Mouse (Mus musculus): ENCODE measurements around the gene Gm9844. TPM values are rescaled to one million over a fixed set of nuclear protein-coding genes. Genes with fewer than 3 reads are reported as not detected.

The Gm9844 gene
- total and polyA plus RNA-seq, 2 experiments: not detected

DNA sequence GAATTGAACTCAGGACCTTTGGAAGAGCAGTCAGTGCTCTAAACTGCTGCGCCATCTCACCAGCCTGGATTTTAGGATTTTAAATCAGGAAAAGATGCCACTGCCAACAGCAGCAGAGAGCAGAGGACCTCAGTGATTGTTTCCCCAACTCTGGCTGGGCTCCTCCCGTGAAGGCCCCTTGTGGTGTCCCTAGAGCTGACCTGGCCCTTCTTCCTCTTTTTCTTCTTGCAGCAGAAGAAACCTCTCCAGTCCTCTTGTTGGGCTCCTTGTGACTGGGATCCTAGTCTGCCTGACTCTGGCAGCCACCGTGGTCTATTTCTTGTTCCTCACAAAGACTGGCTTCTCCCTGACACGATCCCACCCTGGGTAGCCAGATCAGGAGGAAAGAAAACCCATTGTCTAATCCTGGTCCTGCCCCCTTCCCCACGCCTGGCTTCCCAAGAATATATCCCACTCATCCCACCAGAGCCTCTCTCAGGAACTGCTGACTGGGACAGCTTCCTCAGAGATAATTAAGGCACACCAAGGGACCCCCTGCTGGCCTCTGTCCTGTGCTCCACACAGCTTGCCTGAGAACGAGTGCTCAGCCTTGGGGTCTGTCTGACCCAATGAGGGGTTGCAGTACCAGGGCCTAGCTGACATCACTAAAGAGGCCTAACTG, 5.4 kb upstream of the Gm9844 start:
- Histone ChIP-seq H3K27me3 (ENCODE audit: control insufficient read depth, insufficient read depth, low read length) (no peaks in the 10 kb centered on the region), H3K4me3 (ENCODE audit: insufficient read depth, low read depth, low read length) (no peak overlapping the region), H3K36me3 (ENCODE audit: control insufficient read depth, insufficient read depth, low read length) (no peaks in the 10 kb centered on the region), H3K27ac (replicated peaks; ENCODE audit: insufficient read depth, low read depth, low read length) (no peak overlapping the region), H3K79me2 (ENCODE audit: control insufficient read depth, insufficient read depth, low read length) (no peaks in the 10 kb centered on the region), H3K9ac (ENCODE audit: low read depth, low read length) (no peak overlapping the region), H3K4me1 (ENCODE audit: control insufficient read depth, insufficient read depth, low read length) (no peaks in the 10 kb centered on the region)
- no peak for DNase-seq (ENCODE audit: extremely low read depth, low read depth, low spot score)
- 69% methylated on average over 6 of the region's 6 CpGs for WGBS
- TF ChIP-seq CTCF (IDR thresholded peaks at IDR 0.05; ENCODE audit: low read depth, low read length) (no peak), POLR2A (IDR thresholded peaks at IDR 0.05; ENCODE audit: extremely low read depth, insufficient read depth, low read length) (no peak)

DNA sequence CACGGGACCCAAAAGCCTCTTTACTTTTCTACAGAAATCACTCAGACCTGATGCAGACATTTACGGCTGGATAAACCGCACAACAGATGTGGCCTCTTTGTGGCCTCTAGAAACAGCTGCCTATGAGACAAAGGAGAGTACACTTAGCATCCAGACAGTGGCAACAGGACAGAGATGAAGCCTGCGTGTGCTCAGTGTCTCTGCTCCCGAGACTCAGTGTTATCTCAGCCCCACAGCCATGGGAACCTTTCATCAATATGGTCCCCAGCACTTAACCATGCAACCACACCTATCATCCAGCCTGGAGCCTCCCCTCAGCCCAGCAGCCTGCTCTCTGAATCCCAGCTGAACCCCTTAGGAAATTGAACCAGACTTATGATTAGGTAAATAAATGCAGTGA, 2.8 kb upstream of the Gm9844 start:
- no peaks in the 10 kb centered on the region for H3K27me3 ChIP-seq (ENCODE audit: control insufficient read depth, insufficient read depth, low read length)
- WGBS: 86% methylated on average over 5 of the region's 5 CpGs
- no peak for DNase-seq (ENCODE audit: extremely low read depth, low read depth, low spot score)
- no peak overlapping the region for H3K4me3 ChIP-seq (ENCODE audit: insufficient read depth, low read depth, low read length)
- no peak overlapping the region for H3K27ac ChIP-seq (replicated peaks; ENCODE audit: insufficient read depth, low read depth, low read length)
- no peaks in the 10 kb centered on the region for H3K79me2 ChIP-seq (ENCODE audit: control insufficient read depth, insufficient read depth, low read length)
- H3K9ac ChIP-seq (ENCODE audit: low read depth, low read length): no peak overlapping the region
- no peaks in the 10 kb centered on the region for H3K4me1 ChIP-seq (ENCODE audit: control insufficient read depth, insufficient read depth, low read length)
- no peaks in the 10 kb centered on the region for H3K36me3 ChIP-seq (ENCODE audit: control insufficient read depth, insufficient read depth, low read length)
- TF ChIP-seq CTCF (IDR thresholded peaks at IDR 0.05; ENCODE audit: low read depth, low read length): no peak

DNA sequence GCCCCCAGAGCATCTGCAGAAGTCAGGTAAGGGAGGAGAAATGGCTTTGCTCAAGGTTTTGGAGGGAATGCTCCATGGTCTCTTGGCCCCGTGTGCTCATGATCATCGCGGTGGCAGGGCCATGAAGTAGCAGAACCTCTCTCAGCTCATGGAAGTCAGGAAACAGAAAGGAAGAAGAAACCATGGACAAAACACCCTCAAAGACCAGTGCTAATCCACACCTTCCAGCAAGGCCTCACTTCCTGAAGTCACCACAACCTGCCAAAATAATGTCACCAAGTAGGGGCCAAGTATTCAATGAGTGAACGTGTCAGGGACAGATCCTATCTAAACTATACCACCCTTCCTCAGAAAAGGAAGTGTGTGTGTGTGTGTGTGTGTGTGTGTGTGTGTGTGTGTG, 840 bp downstream of the Gm9844 start:
- WGBS: 81% methylated on average over 4 of the region's 4 CpGs

DNA sequence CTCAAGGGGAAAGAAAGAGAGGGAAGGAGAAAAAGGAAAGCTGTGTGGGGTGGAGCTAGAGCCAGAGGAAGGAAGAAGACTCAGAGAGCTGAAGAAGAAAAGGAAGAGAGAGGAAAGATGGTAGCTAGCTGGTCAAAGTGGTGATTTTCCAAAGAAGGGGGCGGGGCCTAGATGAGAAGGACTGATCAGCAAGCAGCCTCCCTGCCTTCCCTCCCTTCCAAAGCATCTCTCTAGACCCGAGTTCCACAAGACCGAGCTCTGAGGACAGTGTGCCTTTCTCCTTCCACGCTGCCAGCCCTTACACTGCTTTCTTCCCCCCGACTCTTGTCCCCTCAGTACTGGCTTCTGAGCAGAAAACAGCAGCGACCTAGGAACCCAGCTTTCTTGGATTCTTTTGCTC, 2.1 kb downstream of the Gm9844 start:
- DNase-seq (ENCODE audit: extremely low read depth, low read depth, low spot score): no peak
- H3K4me1 ChIP-seq (ENCODE audit: control insufficient read depth, insufficient read depth, low read length): no peaks in the 10 kb centered on the region
- H3K36me3 ChIP-seq (ENCODE audit: control insufficient read depth, insufficient read depth, low read length): no peaks in the 10 kb centered on the region
- no peak overlapping the region for H3K27ac ChIP-seq (replicated peaks; ENCODE audit: insufficient read depth, low read depth, low read length)
- WGBS: 34% methylated on average over 6 of the region's 6 CpGs
- H3K4me3 ChIP-seq (ENCODE audit: insufficient read depth, low read depth, low read length): no peak overlapping the region
- H3K27me3 ChIP-seq (ENCODE audit: control insufficient read depth, insufficient read depth, low read length): no peaks in the 10 kb centered on the region
- TF ChIP-seq CTCF (IDR thresholded peaks at IDR 0.05; ENCODE audit: low read depth, low read length) (no peak), POLR2A (IDR thresholded peaks at IDR 0.05; ENCODE audit: extremely low read depth, insufficient read depth, low read length) (no peak)
- no peaks in the 10 kb centered on the region for H3K79me2 ChIP-seq (ENCODE audit: control insufficient read depth, insufficient read depth, low read length)
- H3K9ac ChIP-seq (ENCODE audit: low read depth, low read length): no peak overlapping the region

More for the DNA sequence above, 840 bp downstream of the Gm9844 start:
- H3K79me2 ChIP-seq (ENCODE audit: control insufficient read depth, insufficient read depth, low read length): no peaks in the 10 kb centered on the region
- no peaks in the 10 kb centered on the region for H3K4me1 ChIP-seq (ENCODE audit: control insufficient read depth, insufficient read depth, low read length)
- DNase-seq (ENCODE audit: extremely low read depth, low read depth, low spot score): no peak
- TF ChIP-seq POLR2A (IDR thresholded peaks at IDR 0.05; ENCODE audit: extremely low read depth, insufficient read depth, low read length) (no peak), CTCF (IDR thresholded peaks at IDR 0.05; ENCODE audit: low read depth, low read length) (no peak)
- no peak overlapping the region for H3K4me3 ChIP-seq (ENCODE audit: insufficient read depth, low read depth, low read length)
- no peaks in the 10 kb centered on the region for H3K27me3 ChIP-seq (ENCODE audit: control insufficient read depth, insufficient read depth, low read length)
- H3K27ac ChIP-seq (replicated peaks; ENCODE audit: insufficient read depth, low read depth, low read length): no peak overlapping the region
- no peaks in the 10 kb centered on the region for H3K36me3 ChIP-seq (ENCODE audit: control insufficient read depth, insufficient read depth, low read length)
- no peak overlapping the region for H3K9ac ChIP-seq (ENCODE audit: low read depth, low read length)

- Histone ChIP-seq H3K4me3 (ENCODE audit: insufficient read depth, low read depth, low read length) (no peak overlapping the region), H3K27me3 (ENCODE audit: control insufficient read depth, insufficient read depth, low read length) (peaks cover 3% of the 10 kb centered on the region; the same call in 1 of the 2 replicates), H3K36me3 (ENCODE audit: control insufficient read depth, insufficient read depth, low read length) (no peaks in the 10 kb centered on the region), H3K27ac (replicated peaks; ENCODE audit: insufficient read depth, low read depth, low read length) (no peak overlapping the region), H3K4me1 (ENCODE audit: control insufficient read depth, insufficient read depth, low read length) (no peaks in the 10 kb centered on the region), H3K9ac (ENCODE audit: low read depth, low read length) (no peak overlapping the region), H3K79me2 (ENCODE audit: control insufficient read depth, insufficient read depth, low read length) (no peaks in the 10 kb centered on the region)
- TF ChIP-seq POLR2A (IDR thresholded peaks at IDR 0.05; ENCODE audit: extremely low read depth, insufficient read depth, low read length): no peak
- no peak for TF ChIP-seq CTCF (IDR thresholded peaks at IDR 0.05; ENCODE audit: low read depth, low read length)
- WGBS: 54% methylated on average over 17 of the region's 17 CpGs
- DNase-seq (ENCODE audit: extremely low read depth, low read depth, low spot score): no peak
Observed at GRCm38 (mm10) chr7:24869080-24869479, 7.1 kb downstream of the Gm9844 start.

DNA sequence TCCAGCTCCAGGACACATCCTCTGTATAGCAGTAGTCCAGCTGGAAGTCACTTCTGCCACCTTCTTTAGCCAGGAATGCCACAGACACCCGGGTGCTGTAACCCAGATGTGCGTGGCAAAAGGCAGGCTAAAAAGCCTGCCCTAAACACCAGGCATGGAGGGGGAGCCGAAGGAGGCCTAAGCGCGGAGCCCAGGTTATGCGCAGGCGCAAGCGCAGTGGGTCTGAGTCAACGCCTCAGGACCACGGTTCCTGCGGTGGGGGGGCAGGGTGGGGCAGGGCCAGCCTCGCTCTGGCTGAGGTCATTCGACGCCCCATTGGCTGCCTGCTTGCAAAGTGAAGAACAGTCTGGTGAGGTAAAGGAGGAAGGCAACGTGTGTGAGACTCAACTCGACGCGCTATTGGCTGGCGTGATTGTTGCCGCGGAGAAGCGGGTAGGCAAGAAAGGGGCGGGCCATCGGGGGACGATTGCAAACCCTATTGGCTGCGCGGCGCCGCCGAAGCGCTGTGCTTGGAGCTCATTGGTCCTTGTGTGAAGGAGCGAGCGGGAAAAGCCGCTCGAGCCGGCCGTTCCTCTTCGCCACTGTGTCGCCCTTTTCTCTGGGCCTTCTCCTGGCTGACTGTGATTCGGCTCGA, 7.6 kb downstream of the Gm9844 start, which contains the start of the genes Lypd4 and Dmrtc2:
Lypd4 (minus strand) TSS at position 410 of the 634 bp plus-strand sequence.
Dmrtc2 (plus strand) TSS at position 526 of the 634 bp plus-strand sequence.
- no peak for TF ChIP-seq CTCF (IDR thresholded peaks at IDR 0.05; ENCODE audit: low read depth, low read length)
- no peak for TF ChIP-seq POLR2A (IDR thresholded peaks at IDR 0.05; ENCODE audit: extremely low read depth, insufficient read depth, low read length)
- Histone ChIP-seq H3K9ac (ENCODE audit: low read depth, low read length) (no peak within 1 kb of the TSS), H3K4me3 (ENCODE audit: insufficient read depth, low read depth, low read length) (no peak within 1 kb of the TSS), H3K27ac (replicated peaks; ENCODE audit: insufficient read depth, low read depth, low read length) (no peak within 1 kb of the TSS), H3K36me3 (ENCODE audit: control insufficient read depth, insufficient read depth, low read length) (no peaks in the 10 kb centered on the region), H3K4me1 (ENCODE audit: control insufficient read depth, insufficient read depth, low read length) (no peaks in the 10 kb centered on the region), H3K27me3 (ENCODE audit: control insufficient read depth, insufficient read depth, low read length) (peaks cover 3% of the 10 kb centered on the region; the same call in 1 of the 2 replicates), H3K79me2 (ENCODE audit: control insufficient read depth, insufficient read depth, low read length) (no peaks in the 10 kb centered on the region)
- WGBS: 51% methylated on average over 41 of the region's 41 CpGs
- no peak for DNase-seq (ENCODE audit: extremely low read depth, low read depth, low spot score)

Measured in liver, adult 2 months (tissue).